Mouse (Mus musculus) MEL (cell line): Measurements from ENCODE around the gene H2al1m. TPM values are rescaled to one million over a fixed set of nuclear protein-coding genes. Genes with fewer than 3 reads are reported as not detected.

Experiments
- polyA plus RNA-seq, 2 experiments: library from polyadenylated mRNA; stranded (reverse) in 1 of 2; unstranded in 1 of 2; fragments of >175 nt in 1 of 2; fragments of >200 nt in 1 of 2; gene quantifications; 2 replicates each; pipeline versions ENCODE4 v1.2.1 to v1.2.4; 2012; ENCODE audit warnings: low replicate concordance in 2 of 2, low read depth in 1 of 2; ENCODE audit not compliant: insufficient read length in 2 of 2, insufficient read depth in 1 of 2, missing spikeins in 1 of 2
- total RNA-seq: library from RNA; depleted of rRNA; stranded (reverse); fragments of 300-350 nt; gene quantifications from 2 replicates; pipeline ENCODE4 v1.2.3, GENCODE M21; 2012; rRNA removed

The H2al1m gene
- total and polyA plus RNA-seq, 3 experiments: 0.85 to 3.5 TPM; not detected in 1

Other genes starting within 250 kb of the H2al1m start
- not detected in 2 replicates for gene Fthl17f, start 220.7 kb upstream of the H2al1m start, total RNA-seq
- not detected for gene Fthl17f, start 220.7 kb upstream of the H2al1m start, polyA plus RNA-seq
- not detected in 2 replicates for gene 4930402K13Rik, start 179.2 kb upstream of the H2al1m start, total RNA-seq
- not detected for gene 4930402K13Rik, start 179.2 kb upstream of the H2al1m start, polyA plus RNA-seq
- gene Lancl3, start 83.9 kb upstream of the H2al1m start, total RNA-seq: not detected in 2 replicates
- under 1 TPM in 1 of 2 experiments, not detected in 1; 0.03 TPM for gene Lancl3, start 83.9 kb upstream of the H2al1m start, polyA plus RNA-seq
- not detected in 2 replicates for gene Gm14862, start 26.9 kb upstream of the H2al1m start, total RNA-seq
- gene Gm14862, start 26.9 kb upstream of the H2al1m start, polyA plus RNA-seq: not detected
- gene Xk, start 11.0 kb upstream of the H2al1m start, total RNA-seq: 10.7 and 11.1 TPM in 2 replicates
- 10 to 100 TPM in 1 of 2 experiments, not detected in 1; 36.6 TPM for gene Xk, start 11.0 kb upstream of the H2al1m start, polyA plus RNA-seq
- not detected in 2 replicates for gene H2al1k, start 66.9 kb downstream of the H2al1m start, total RNA-seq
- not detected for gene H2al1k, start 66.9 kb downstream of the H2al1m start, polyA plus RNA-seq
- gene Cybb, start 204.0 kb downstream of the H2al1m start, total RNA-seq: not detected in 2 replicates
- not detected for gene Cybb, start 204.0 kb downstream of the H2al1m start, polyA plus RNA-seq